Mouse (Mus musculus): ENCODE data around the gene Ripk1.
"Not testable (repeated sequence)": the region's sequence is repeated elsewhere in the genome, so short reads cannot be mapped to it uniquely, and the experiment has no call there.

GRCm38 (mm10) chr13:34075893-34076292, 73.7 kb downstream of the Ripk1 start:
- not testable (repeated sequence) for TF ChIP-seq CTCF, EP300 (IDR thresholded peaks at IDR 0.05; ENCODE audit: low read depth)
